ENCODE assay signal across 31 mouse cellular contexts in genomic region chr17:14949161-14949827, GRCm38 (mm10). TPM values are rescaled to one million over a fixed set of nuclear protein-coding genes. Genes with fewer than 3 reads are reported as not detected.
DNase-seq lines count a peak whose midpoint lies in the region; ATAC-seq and TF ChIP-seq lines count a peak whose summit lies in the region.
"Had no signal": no experiment of that assay in that cellular context is flagged by ENCODE, and none has a peak within 500 bp of the region (broad histone marks: within the 10 kb centered on the region; RNA-seq: fewer than 3 reads in every experiment).

No protein-coding gene starts in this region.

- WGBS in liver, postnatal 0 days (ENCODE audit: insufficient replicate concordance) = 73% methylated on average over 7 of the region's 7 CpGs
- 85% methylated on average over 7 of the region's 7 CpGs for WGBS in liver, embryonic 11.5 days
- WGBS in stomach, postnatal 0 days = 62% methylated on average over 7 of the region's 7 CpGs

- TF ChIP-seq CTCF in gastrocnemius, adult 2 months (IDR thresholded peaks at IDR 0.05) = no peak
- no peak for TF ChIP-seq CTCF in liver, postnatal 0 days (IDR thresholded peaks at IDR 0.05; ENCODE audit: low read depth)
- no peak for TF ChIP-seq CTCF in stomach, postnatal 0 days (IDR thresholded peaks at IDR 0.05; ENCODE audit: low read depth)

- no peak for DNase-seq in gastrocnemius, adult 2 months
- DNase-seq in gastrocnemius, postnatal 10 days = no peak
- no peak for DNase-seq in liver, postnatal 0 days
- DNase-seq in liver, embryonic 11.5 days (ENCODE audit: low spot score) = no peak
- peak; percentile 40 for DNase-seq in brain, adult 2 months (ENCODE audit: low read depth, low spot score)
- DNase-seq in stomach, postnatal 0 days (ENCODE audit: low spot score) = peak; percentile 46
- DNase-seq in thymus, postnatal 14 days = no peak
- DNase-seq: cerebellum, adult 11 months; cerebellum, adult 9-10 months; cerebellum, postnatal 36 days; kidney, adult 2 months; kidney, postnatal 4 days; layer of hippocampus, adult 9-11 months; lung, postnatal 36 days; right cerebral cortex, postnatal 4 days; thymus, postnatal 25 days had no signal

- H3K9me3 ChIP-seq in liver, postnatal 0 days (ENCODE audit: low read length) = no peaks in the 10 kb centered on the region
- H3K9me3 ChIP-seq in liver, embryonic 11.5 days (ENCODE audit: control insufficient read depth, low read length) = no peaks in the 10 kb centered on the region
- no peaks in the 10 kb centered on the region for H3K9me3 ChIP-seq in stomach, postnatal 0 days (ENCODE audit: control insufficient read depth, low read length)
- H3K9me3 ChIP-seq: forebrain, embryonic 13.5 days; intestine, embryonic 15.5 days; limb, embryonic 12.5 days; neural tube, embryonic 12.5 days had no signal

- H3K27me3 ChIP-seq in liver, postnatal 0 days (ENCODE audit: insufficient read depth, low read length) = no peaks in the 10 kb centered on the region
- no peaks in the 10 kb centered on the region for H3K27me3 ChIP-seq in liver, embryonic 11.5 days (replicated peaks; ENCODE audit: control insufficient read depth, insufficient read depth, low read length)
- no peaks in the 10 kb centered on the region for H3K27me3 ChIP-seq in stomach, postnatal 0 days (ENCODE audit: control insufficient read depth, insufficient read depth, low read length)
- H3K27me3 ChIP-seq: forebrain, embryonic 13.5 days; intestine, embryonic 15.5 days; limb, embryonic 12.5 days; neural tube, embryonic 12.5 days had no signal

- H3K4me1 ChIP-seq in liver, postnatal 0 days (ENCODE audit: insufficient read depth) = peaks cover 10% of the 10 kb centered on the region
- peaks cover 3% of the 10 kb centered on the region for H3K4me1 ChIP-seq in liver, embryonic 11.5 days (replicated peaks; ENCODE audit: control insufficient read depth, insufficient read depth, low read length)
- H3K4me1 ChIP-seq in stomach, postnatal 0 days (replicated peaks; ENCODE audit: control insufficient read depth, insufficient read depth) = no peaks in the 10 kb centered on the region

- ATAC-seq in liver, postnatal 0 days = peak; percentile 79
- ATAC-seq in liver, embryonic 11.5 days (replicated peaks; ENCODE audit: low FRiP score) = no peak
- peak; percentile 83 for ATAC-seq in stomach, postnatal 0 days (ENCODE audit: low FRiP score, low TSS enrichment)
- ATAC-seq: CD4-positive, CD25-positive, alpha-beta regulatory T cell, adult 4 months; forebrain, embryonic 13.5 days; hindbrain, postnatal 0 days; intestine, embryonic 15.5 days; midbrain, embryonic 16.5 days had no signal

- H3K4me3 ChIP-seq in gastrocnemius, adult 2 months = no peak overlapping the region
- no peak overlapping the region for H3K4me3 ChIP-seq in liver, postnatal 0 days (ENCODE audit: low read depth, low read length)
- no peak overlapping the region for H3K4me3 ChIP-seq in liver, embryonic 11.5 days (ENCODE audit: low read depth, low read length)
- H3K4me3 ChIP-seq in stomach, postnatal 0 days (ENCODE audit: low read depth, low read length) = no peak overlapping the region
- H3K4me3 ChIP-seq: forebrain, embryonic 13.5 days; intestine, embryonic 15.5 days; limb, embryonic 12.5 days; neural tube, embryonic 12.5 days had no signal

- intact Hi-C loops in gastrocnemius, adult 2 months (cut with DNase I) = no loop called here

- no peak overlapping the region for H3K4me2 ChIP-seq in liver, postnatal 0 days (ENCODE audit: low read depth, low read length)
- no peak overlapping the region for H3K4me2 ChIP-seq in liver, embryonic 11.5 days
- H3K4me2 ChIP-seq in stomach, postnatal 0 days (replicated peaks; ENCODE audit: low read depth) = no peak overlapping the region
- H3K4me2 ChIP-seq: forebrain, embryonic 13.5 days; intestine, embryonic 15.5 days; limb, embryonic 12.5 days; midbrain, embryonic 11.5 days; neural tube, embryonic 12.5 days had no signal

- no peak overlapping the region for H3K9ac ChIP-seq in liver, postnatal 0 days (replicated peaks)
- no peak overlapping the region for H3K9ac ChIP-seq in liver, embryonic 11.5 days (ENCODE audit: low read depth, low read length)
- no peak overlapping the region for H3K9ac ChIP-seq in stomach, postnatal 0 days (ENCODE audit: low read length)
- H3K9ac ChIP-seq: forebrain, embryonic 13.5 days; intestine, embryonic 15.5 days; limb, embryonic 12.5 days; neural tube, embryonic 12.5 days had no signal

- no peak for TF ChIP-seq EP300 in liver, postnatal 0 days (IDR thresholded peaks at IDR 0.05; ENCODE audit: low read depth)
- no peak for TF ChIP-seq EP300 in stomach, postnatal 0 days (optimal IDR thresholded peaks at IDR 0.05)

- H3K27ac ChIP-seq in gastrocnemius, adult 2 months = peak overlapping the region; percentile 24; the same call in 1 of the 2 replicates
- H3K27ac ChIP-seq in liver, postnatal 0 days (ENCODE audit: low read depth) = no peak overlapping the region
- H3K27ac ChIP-seq in liver, embryonic 11.5 days (ENCODE audit: low read depth, low read length) = no peak overlapping the region
- H3K27ac ChIP-seq in stomach, postnatal 0 days (replicated peaks) = no peak overlapping the region
- H3K27ac ChIP-seq: forebrain, embryonic 13.5 days; hindbrain, postnatal 0 days; intestine, embryonic 15.5 days; limb, embryonic 12.5 days; neural tube, embryonic 12.5 days had no signal

- peaks cover 69% of the 10 kb centered on the region for H3K36me3 ChIP-seq in liver, postnatal 0 days (replicated peaks; ENCODE audit: insufficient read depth, low read length)
- peaks cover 39% of the 10 kb centered on the region for H3K36me3 ChIP-seq in liver, embryonic 11.5 days (ENCODE audit: control insufficient read depth, insufficient read depth, low read length)
- H3K36me3 ChIP-seq in stomach, postnatal 0 days (ENCODE audit: control insufficient read depth, insufficient read depth, low read length) = peaks cover 7% of the 10 kb centered on the region

RNA-seq across cellular contexts. Expression of gene 1600012H06Rik, which starts 6.3 kb away (rescaled TPM):
- total RNA-seq in gastrocnemius, adult 2 months (2021) = 1 to 10 TPM; 8.1 to 9.9 TPM
- 10 to 100 TPM; 18.4 to 19.9 TPM for total RNA-seq in gastrocnemius, postnatal 10 days (2021)
- 20.0 and 21.3 TPM in 2 replicates for polyA plus RNA-seq in liver, postnatal 0 days (2015; fragmentation: Nextera tagmentation; extraction: Ambion mirVana)
- 19.9 and 22.2 TPM in 2 replicates for polyA plus RNA-seq in liver, embryonic 11.5 days (2014; fragmentation: Nextera tagmentation; extraction: Ambion mirVana)
- polyA plus RNA-seq in stomach, postnatal 0 days (2015; fragmentation: Nextera tagmentation; extraction: Ambion mirVana) = 39.0 and 39.9 TPM in 2 replicates

RNA-seq across cellular contexts. Expression of gene Wdr27, which starts 6.3 kb away (rescaled TPM):
- total RNA-seq in gastrocnemius, adult 2 months (2021) = 1 to 10 TPM in 1 of 2 experiments, under 1 TPM in 1; 0.94 to 3.0 TPM
- 1 to 10 TPM in 1 of 2 experiments, under 1 TPM in 1; 0.85 to 1.7 TPM for total RNA-seq in gastrocnemius, postnatal 10 days (2021)
- polyA plus RNA-seq in liver, postnatal 0 days (2015; fragmentation: Nextera tagmentation; extraction: Ambion mirVana) = 3.2 and 4.2 TPM in 2 replicates
- polyA plus RNA-seq in liver, embryonic 11.5 days (2014; fragmentation: Nextera tagmentation; extraction: Ambion mirVana) = 2.0 and 2.9 TPM in 2 replicates
- polyA plus RNA-seq in stomach, postnatal 0 days (2015; fragmentation: Nextera tagmentation; extraction: Ambion mirVana) = 8.0 and 9.0 TPM in 2 replicates
- total RNA-seq: megakaryocyte, adult 5-6 weeks had no signal

RNA-seq across cellular contexts. Expression of gene Phf10, which starts 11.8 kb away (rescaled TPM):
- 10 to 100 TPM; 46.9 to 54.2 TPM for total RNA-seq in gastrocnemius, adult 2 months (2021)
- total RNA-seq in gastrocnemius, postnatal 10 days (2021) = 10 to 100 TPM; 62.7 to 71.4 TPM
- polyA plus RNA-seq in liver, postnatal 0 days (2015; fragmentation: Nextera tagmentation; extraction: Ambion mirVana) = 37.3 and 40.6 TPM in 2 replicates
- polyA plus RNA-seq in liver, embryonic 11.5 days (2014; fragmentation: Nextera tagmentation; extraction: Ambion mirVana) = 137 and 150 TPM in 2 replicates
- 29.5 and 31.3 TPM in 2 replicates for polyA plus RNA-seq in stomach, postnatal 0 days (2015; fragmentation: Nextera tagmentation; extraction: Ambion mirVana)

RNA-seq across cellular contexts. Expression of gene 9030025P20Rik, which starts 29.0 kb away (rescaled TPM):
- total RNA-seq in gastrocnemius, adult 2 months (2021) = 1 to 10 TPM; 1.8 to 2.5 TPM
- total RNA-seq in gastrocnemius, postnatal 10 days (2021) = 1 to 10 TPM; 2.1 to 4.9 TPM
- polyA plus RNA-seq in liver, postnatal 0 days (2015; fragmentation: Nextera tagmentation; extraction: Ambion mirVana) = 3.3 and 3.9 TPM in 2 replicates
- polyA plus RNA-seq in liver, embryonic 11.5 days (2014; fragmentation: Nextera tagmentation; extraction: Ambion mirVana) = 8.1 and 8.2 TPM in 2 replicates
- polyA plus RNA-seq in stomach, postnatal 0 days (2015; fragmentation: Nextera tagmentation; extraction: Ambion mirVana) = 4.6 and 5.1 TPM in 2 replicates

RNA-seq across cellular contexts. Expression of gene Gm3417, which starts 29.3 kb away (rescaled TPM):
- not detected for total RNA-seq in gastrocnemius, adult 2 months (2021)
- 1 to 10 TPM in 1 of 2 experiments, not detected in 1; 1.0 TPM for total RNA-seq in gastrocnemius, postnatal 10 days (2021)
- polyA plus RNA-seq in liver, postnatal 0 days (2015; fragmentation: Nextera tagmentation; extraction: Ambion mirVana) = 1.8 and 1.9 TPM in 2 replicates
- polyA plus RNA-seq in liver, embryonic 11.5 days (2014; fragmentation: Nextera tagmentation; extraction: Ambion mirVana) = 1.3 and 2.6 TPM in 2 replicates
- 1.6 TPM in 1 of 2 replicates, not detected in the other for polyA plus RNA-seq in stomach, postnatal 0 days (2015; fragmentation: Nextera tagmentation; extraction: Ambion mirVana)
- total RNA-seq: heart, postnatal 25 days; hindbrain, postnatal 0 days; left cerebral cortex, postnatal 25 days; liver, adult 2 months had no signal
- polyA plus RNA-seq: CD4-positive, CD25-positive, alpha-beta regulatory T cell, adult 4 months; embryonic facial prominence, embryonic 11.5 days; forebrain, embryonic 13.5 days; heart, embryonic 14.5 days; kidney, embryonic 16.5 days; limb, embryonic 12.5 days; midbrain, embryonic 16.5 days had no signal

Comparison
In these comparisons a context has a peak if more than half of its experiments do, and no peak if none do; other contexts are left out.
1. DNase-seq: peak in brain, adult 2 months (single experiment) and stomach, postnatal 0 days (single experiment); none in gastrocnemius, adult 2 months (single experiment), gastrocnemius, postnatal 10 days (single experiment), liver, postnatal 0 days (single experiment), liver, embryonic 11.5 days (single experiment) and thymus, postnatal 14 days (single experiment).